Mouse (Mus musculus): ENCODE results near the gene Traf3ip1. TPM values are rescaled to one million over a fixed set of nuclear protein-coding genes. Genes with fewer than 3 reads are reported as not detected.

Gene Traf3ip1
- total and polyA plus RNA-seq, 3 experiments = 5.0 to 7.5 (median 5.9) TPM

- Histone ChIP-seq H3K4me2 (ENCODE audit: insufficient read depth, low read depth, poor library complexity, severe bottlenecking) (no peak overlapping the region), H3K9ac (ENCODE audit: insufficient read depth, low read depth) (no peak overlapping the region), H3K79me2 (replicated peaks; ENCODE audit: control insufficient read depth, extremely low read depth, insufficient read depth, poor library complexity, severe bottlenecking) (no peaks in the 10 kb centered on the region), H3K9me3 (replicated peaks; ENCODE audit: low read length) (no peaks in the 10 kb centered on the region), H3K36me3 (replicated peaks in 1 of 2; ENCODE audit: control insufficient read depth in 1 of 2, insufficient read depth in 1 of 2, low read length in 1 of 2) (peaks cover 5 to 29% of the 10 kb centered on the region in 2 experiments), H3K4me3 (replicated peaks in 1 of 3; ENCODE audit: low read depth in 2 of 3, low read length in 2 of 3, poor library complexity in 1 of 3) (no peak overlapping the region), H3K27me3 (replicated peaks) (no peaks in the 10 kb centered on the region), H3K4me1 (ENCODE audit: control insufficient read depth in 1 of 2, insufficient read depth in 2 of 2) (peaks cover 0 to 5% of the 10 kb centered on the region in 2 experiments; a peak in 2 of 4 replicates), H3K27ac (ENCODE audit: insufficient read depth, low read depth) (no peak overlapping the region)
- TF ChIP-seq ZC3H11A (IDR thresholded peaks at IDR 0.05; ENCODE audit: low read depth, low read length) (no peak), POLR2AphosphoS2 (IDR thresholded peaks at IDR 0.05; ENCODE audit: low read depth, low read length) (peak; percentile 27; the same call in 1 of the 2 replicates)
- no peak for DNase-seq (ENCODE audit: extremely low read depth)
- in situ Hi-C loops (cut with MboI; ENCODE audit: low pct_ligation_motif_present, low pct_unique_long_range_greater_than_20kb, low sequenced_read_pairs) = no loop called here
- dilution Hi-C loops (cut with MboI; ENCODE audit: extremely low pct_ligation_motif_present, extremely low pct_unique_long_range_greater_than_20kb, low sequenced_read_pairs) = no loop called here
Measured at GRCm38 (mm10) chr1:91465244-91465643, 29.2 kb upstream of the Traf3ip1 start.

GRCm38 (mm10) chr1:91466186-91466585 lies 28.3 kb upstream of the Traf3ip1 start:
- Histone ChIP-seq H3K9ac (ENCODE audit: insufficient read depth, low read depth) (no peak overlapping the region), H3K79me2 (replicated peaks; ENCODE audit: control insufficient read depth, extremely low read depth, insufficient read depth, poor library complexity, severe bottlenecking) (no peaks in the 10 kb centered on the region), H3K9me3 (replicated peaks; ENCODE audit: low read length) (no peaks in the 10 kb centered on the region), H3K27me3 (replicated peaks) (no peaks in the 10 kb centered on the region), H3K4me1 (ENCODE audit: control insufficient read depth in 1 of 2, insufficient read depth in 2 of 2) (no peaks in the 10 kb centered on the region), H3K27ac (ENCODE audit: insufficient read depth, low read depth) (no peak overlapping the region), H3K4me3 (replicated peaks in 1 of 3; ENCODE audit: low read depth in 2 of 3, low read length in 2 of 3, poor library complexity in 1 of 3) (no peak overlapping the region), H3K36me3 (replicated peaks in 1 of 2; ENCODE audit: control insufficient read depth in 1 of 2, insufficient read depth in 1 of 2, low read length in 1 of 2) (peaks cover 13 to 35% of the 10 kb centered on the region in 2 experiments), H3K4me2 (ENCODE audit: insufficient read depth, low read depth, poor library complexity, severe bottlenecking) (no peak overlapping the region)
- TF ChIP-seq POLR2AphosphoS2 (IDR thresholded peaks at IDR 0.05; ENCODE audit: low read depth, low read length) (no peak), UBTF (IDR thresholded peaks at IDR 0.05; ENCODE audit: low read depth, low read length) (no peak), CHD2 (IDR thresholded peaks at IDR 0.05; ENCODE audit: low read length) (no peak), TBP (conservative IDR thresholded peaks at IDR 0.05; ENCODE audit: low read depth, low read length) (no peak), MAX (IDR thresholded peaks at IDR 0.05; ENCODE audit: low read length) (no peak), NRF1 (IDR thresholded peaks at IDR 0.05; ENCODE audit: low read depth, low read length) (no peak)
- DNase-seq (ENCODE audit: extremely low read depth) = no peak
- in situ Hi-C loops (cut with MboI; ENCODE audit: low pct_ligation_motif_present, low pct_unique_long_range_greater_than_20kb, low sequenced_read_pairs) (no loop called here), dilution Hi-C loops (cut with MboI; ENCODE audit: extremely low pct_ligation_motif_present, extremely low pct_unique_long_range_greater_than_20kb, low sequenced_read_pairs) (no loop called here)

GRCm38 (mm10) chr1:91469888-91470419 lies 24.5 kb upstream of the Traf3ip1 start:
- no peak overlapping the region for H3K4me2 ChIP-seq (ENCODE audit: insufficient read depth, low read depth, poor library complexity, severe bottlenecking)
- no peak overlapping the region for H3K9ac ChIP-seq (ENCODE audit: insufficient read depth, low read depth)
- no peaks in the 10 kb centered on the region for H3K27me3 ChIP-seq (replicated peaks)
- H3K36me3 ChIP-seq (replicated peaks in 1 of 2; ENCODE audit: control insufficient read depth in 1 of 2, insufficient read depth in 1 of 2, low read length in 1 of 2) = peaks cover 13 to 17% of the 10 kb centered on the region in 2 experiments
- H3K27ac ChIP-seq (ENCODE audit: insufficient read depth, low read depth) = no peak overlapping the region
- dilution Hi-C loops (cut with MboI; ENCODE audit: extremely low pct_ligation_motif_present, extremely low pct_unique_long_range_greater_than_20kb, low sequenced_read_pairs) (no loop called here), in situ Hi-C loops (cut with MboI; ENCODE audit: low pct_ligation_motif_present, low pct_unique_long_range_greater_than_20kb, low sequenced_read_pairs) (no loop called here)
- H3K4me3 ChIP-seq (replicated peaks in 1 of 3; ENCODE audit: low read depth in 2 of 3, low read length in 2 of 3, poor library complexity in 1 of 3) = no peak overlapping the region
- DNase-seq (ENCODE audit: extremely low read depth) = no peak
- no peaks in the 10 kb centered on the region for H3K9me3 ChIP-seq (replicated peaks; ENCODE audit: low read length)
- no peaks in the 10 kb centered on the region for H3K4me1 ChIP-seq (ENCODE audit: control insufficient read depth in 1 of 2, insufficient read depth in 2 of 2)
- no peaks in the 10 kb centered on the region for H3K79me2 ChIP-seq (replicated peaks; ENCODE audit: control insufficient read depth, extremely low read depth, insufficient read depth, poor library complexity, severe bottlenecking)
- no peak for TF ChIP-seq CHD1 (IDR thresholded peaks at IDR 0.05; ENCODE audit: low read depth, low read length)
- no peak for TF ChIP-seq EP300 (IDR thresholded peaks at IDR 0.05; ENCODE audit: low read length)
- no peak for TF ChIP-seq USF1 (IDR thresholded peaks at IDR 0.05; ENCODE audit: low read depth, low read length)
- peak; percentile 49; the same call in 1 of the 2 replicates for TF ChIP-seq ZMIZ1 (IDR thresholded peaks at IDR 0.05; ENCODE audit: low read depth, low read length)
- no peak for TF ChIP-seq KAT2A (IDR thresholded peaks at IDR 0.05; ENCODE audit: insufficient replicate concordance, low read length)
- TF ChIP-seq UBTF (IDR thresholded peaks at IDR 0.05; ENCODE audit: low read depth, low read length) = no peak
- TF ChIP-seq PAX5 (IDR thresholded peaks at IDR 0.05; ENCODE audit: low read length) = no peak
- no peak for TF ChIP-seq ZC3H11A (IDR thresholded peaks at IDR 0.05; ENCODE audit: low read depth, low read length)
- no peak for TF ChIP-seq MAFK (IDR thresholded peaks at IDR 0.05; ENCODE audit: insufficient replicate concordance, low read length)
- TF ChIP-seq HCFC1 (IDR thresholded peaks at IDR 0.05; ENCODE audit: low read depth, low read length) = no peak
- TF ChIP-seq ETS1 (conservative IDR thresholded peaks at IDR 0.05; ENCODE audit: low read depth, low read length) = no peak
- TF ChIP-seq NRF1 (IDR thresholded peaks at IDR 0.05; ENCODE audit: low read depth, low read length) = no peak
- TF ChIP-seq TCF12 (IDR thresholded peaks at IDR 0.05; ENCODE audit: low read depth, low read length) = no peak
- no peak for TF ChIP-seq ELF1 (IDR thresholded peaks at IDR 0.05; ENCODE audit: low read depth, low read length)
- TF ChIP-seq MAZ (IDR thresholded peaks at IDR 0.05; ENCODE audit: low read depth, low read length) = 0 out of 2 replicates have a peak, but pooled peaks have one; percentile 42
- TF ChIP-seq SIN3A (IDR thresholded peaks at IDR 0.05; ENCODE audit: low read length) = no peak
- TF ChIP-seq JUN (IDR thresholded peaks at IDR 0.05; ENCODE audit: insufficient read depth, low read depth, low read length) = no peak
- TF ChIP-seq JUND (conservative IDR thresholded peaks at IDR 0.05; ENCODE audit: low read depth, low read length) = no peak
- TF ChIP-seq MEF2A (IDR thresholded peaks at IDR 0.05; ENCODE audit: borderline replicate concordance, low read depth, low read length) = no peak
- peak; percentile 33; the same call in 1 of the 2 replicates for TF ChIP-seq NELFE (IDR thresholded peaks at IDR 0.05; ENCODE audit: low read depth, low read length)
- no peak; the same call in 1 of the 2 replicates for TF ChIP-seq MYC (IDR thresholded peaks at IDR 0.05; ENCODE audit: low read depth, low read length)

Measured in CH12.LX (cell line).